Mouse (Mus musculus): Measurements from ENCODE around the gene Cobl. TPM values are rescaled to one million over a fixed set of nuclear protein-coding genes. Genes with fewer than 3 reads are reported as not detected.

Gene Cobl
- total and polyA plus RNA-seq, 3 experiments = 13.2 to 18.0 (median 14.7) TPM

DNA sequence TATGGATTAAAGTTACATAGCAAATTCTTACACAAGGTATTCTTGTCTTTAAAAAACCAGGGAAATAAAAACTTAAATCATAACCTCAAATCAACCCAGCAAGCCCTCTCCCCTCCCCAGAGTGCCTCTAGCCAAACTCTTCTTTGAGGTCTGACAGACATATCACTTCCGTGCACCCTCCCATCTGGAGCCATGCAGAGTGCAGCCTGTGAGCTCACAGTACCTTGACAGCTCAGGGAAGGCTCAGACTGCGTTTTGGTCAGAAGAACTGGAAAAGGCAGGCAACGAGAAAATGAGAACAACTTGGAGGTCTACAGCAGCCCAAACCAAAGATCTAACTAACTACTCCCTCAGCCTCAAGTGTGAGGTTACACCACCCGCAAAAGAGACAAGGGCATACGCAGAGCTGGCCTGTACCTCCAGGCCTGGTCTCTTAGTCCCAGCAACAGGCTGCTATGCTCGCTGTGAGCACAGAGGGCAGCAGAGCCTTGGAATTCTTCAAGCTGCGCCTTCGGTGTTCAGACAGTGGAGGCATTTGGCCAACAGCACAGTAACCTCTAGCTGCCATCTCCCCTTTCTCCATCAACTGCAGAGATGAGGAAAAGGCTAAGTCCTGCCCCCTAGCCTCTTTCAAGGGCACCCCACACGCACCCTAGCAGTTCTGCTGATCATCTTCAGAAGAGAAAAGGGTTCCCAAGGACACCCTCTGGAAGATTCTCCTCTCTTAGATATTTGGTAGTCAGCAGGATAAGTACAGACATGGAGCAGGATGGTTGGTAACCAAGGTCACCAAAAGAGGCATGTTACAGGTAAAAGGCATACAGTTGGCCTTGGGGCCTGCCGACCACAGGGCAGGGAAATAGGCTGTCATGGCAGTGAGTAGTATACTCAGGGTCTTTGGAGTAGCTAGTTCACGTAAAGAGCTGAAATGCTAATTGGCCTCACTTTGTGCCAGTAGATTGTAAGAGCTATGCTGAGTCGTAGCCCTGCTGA is 91.4 kb downstream of the Cobl start:
- Histone ChIP-seq H3K27me3 (ENCODE audit: control insufficient read depth, insufficient read depth, low read length) (no peaks in the 10 kb centered on the region), H3K4me3 (no peak overlapping the region), H3K27ac (no peak overlapping the region), H3K9ac (ENCODE audit: low read depth, low read length) (no peak overlapping the region), H3K79me2 (replicated peaks; ENCODE audit: control insufficient read depth, insufficient read depth, low read length) (no peaks in the 10 kb centered on the region), H3K4me1 (ENCODE audit: control insufficient read depth, insufficient read depth, low read length) (no peaks in the 10 kb centered on the region), H3K36me3 (ENCODE audit: control insufficient read depth, insufficient read depth, low read length) (no peaks in the 10 kb centered on the region)
- TF ChIP-seq CTCF (IDR thresholded peaks at IDR 0.05) (0 out of 2 replicates have a peak, but pooled peaks have one; percentile 99), POLR2A (IDR thresholded peaks at IDR 0.05; ENCODE audit: insufficient read depth, low read depth, low read length) (no peak), EP300 (IDR thresholded peaks at IDR 0.05; ENCODE audit: insufficient read depth, low read depth, low read length) (peak; percentile 61; the same call in 1 of the 2 replicates)
- intact Hi-C loops (cut with DNase I) = loop anchor here (1.0 to 5.0 kb wide), 3 partner anchors 159 to 184 kb away; no protein-coding TSS in a partner anchor
- 37% methylated on average over 12 of the region's 12 CpGs for WGBS
- peak; percentile 71 to 83 for DNase-seq

DNA sequence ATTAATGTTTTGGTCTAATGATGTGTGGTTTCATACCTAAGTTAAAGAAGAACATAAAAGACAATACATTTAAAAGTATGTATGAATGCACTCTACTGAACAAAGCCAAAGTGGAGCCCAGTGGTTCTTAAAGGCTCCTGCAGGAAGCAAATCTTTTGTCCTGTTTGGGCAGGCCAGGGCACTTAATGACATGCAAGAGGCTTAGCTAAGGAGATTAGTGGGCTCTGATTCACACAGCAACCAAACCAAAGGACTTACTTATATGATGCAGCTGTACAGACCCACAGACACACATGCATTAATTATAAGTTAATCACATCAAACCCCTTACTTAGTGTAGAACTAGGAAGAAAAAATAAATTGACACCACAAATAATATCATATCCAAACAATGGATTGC is 93.8 kb downstream of the Cobl start:
- TF ChIP-seq POLR2A (IDR thresholded peaks at IDR 0.05; ENCODE audit: insufficient read depth, low read depth, low read length) (no peak), EP300 (IDR thresholded peaks at IDR 0.05; ENCODE audit: insufficient read depth, low read depth, low read length) (no peak), CTCF (IDR thresholded peaks at IDR 0.05) (no peak)
- no peak overlapping the region for H3K9ac ChIP-seq (ENCODE audit: low read depth, low read length)
- H3K36me3 ChIP-seq (ENCODE audit: control insufficient read depth, insufficient read depth, low read length) = no peaks in the 10 kb centered on the region; the same call in 1 of the 2 replicates
- H3K27ac ChIP-seq = no peak overlapping the region
- H3K4me1 ChIP-seq (ENCODE audit: control insufficient read depth, insufficient read depth, low read length) = peaks cover 2% of the 10 kb centered on the region
- no peak for DNase-seq
- H3K79me2 ChIP-seq (replicated peaks; ENCODE audit: control insufficient read depth, insufficient read depth, low read length) = no peaks in the 10 kb centered on the region
- intact Hi-C loops (cut with DNase I) = loop anchor here (5.0 kb wide), 1 partner anchor 186 kb away; no protein-coding TSS in a partner anchor
- no peaks in the 10 kb centered on the region for H3K27me3 ChIP-seq (ENCODE audit: control insufficient read depth, insufficient read depth, low read length)
- H3K4me3 ChIP-seq = no peak overlapping the region

DNA sequence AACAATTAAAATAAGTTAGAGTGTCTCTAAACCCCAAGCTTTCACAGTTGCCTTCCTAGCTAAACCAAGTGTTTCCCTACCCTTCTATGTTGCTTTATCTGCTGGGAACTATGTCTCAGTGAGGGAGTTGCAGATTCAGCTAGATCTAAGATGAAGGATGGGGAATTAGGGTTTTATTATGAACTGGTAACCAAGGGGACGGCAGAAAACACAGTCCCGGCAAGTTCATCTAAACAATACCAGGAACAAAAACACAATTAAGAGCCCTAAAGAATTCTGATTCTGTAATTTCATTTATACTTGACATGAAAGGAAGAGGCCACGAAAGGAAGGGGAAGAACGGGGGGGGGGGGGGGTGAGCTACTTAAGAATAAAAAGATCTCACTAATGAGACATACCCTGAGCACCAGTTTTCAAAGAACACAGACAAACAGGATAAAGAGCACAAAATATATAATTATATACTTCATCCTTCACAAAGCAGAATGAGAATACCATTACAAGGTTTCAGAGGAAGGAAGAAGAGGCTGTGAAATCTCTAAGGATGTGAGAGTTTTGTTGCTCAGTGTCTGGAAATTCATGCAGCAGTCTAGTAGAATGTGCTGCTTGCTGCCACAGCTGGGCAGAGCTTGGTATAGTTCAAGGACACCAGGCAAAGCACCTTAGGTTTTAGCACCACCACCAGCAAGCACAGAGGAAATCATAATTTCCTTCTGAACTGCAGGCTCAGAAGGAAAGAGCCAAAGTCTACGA is 97.2 kb downstream of the Cobl start:
- Histone ChIP-seq H3K4me1 (ENCODE audit: control insufficient read depth, insufficient read depth, low read length) (peaks cover 2% of the 10 kb centered on the region), H3K27ac (peak overlapping the region; percentile 61), H3K36me3 (ENCODE audit: control insufficient read depth, insufficient read depth, low read length) (no peaks in the 10 kb centered on the region; the same call in 1 of the 2 replicates), H3K9ac (ENCODE audit: low read depth, low read length) (no peak overlapping the region), H3K79me2 (replicated peaks; ENCODE audit: control insufficient read depth, insufficient read depth, low read length) (no peaks in the 10 kb centered on the region), H3K4me3 (no peak overlapping the region), H3K27me3 (ENCODE audit: control insufficient read depth, insufficient read depth, low read length) (no peaks in the 10 kb centered on the region)
- DNase-seq = no peak
- intact Hi-C loops (cut with DNase I) = no loop called here
- TF ChIP-seq POLR2A (IDR thresholded peaks at IDR 0.05; ENCODE audit: insufficient read depth, low read depth, low read length) (no peak), CTCF (IDR thresholded peaks at IDR 0.05) (0 out of 2 replicates have a peak, but pooled peaks have one; percentile 16)
- 42% methylated on average over 5 of the region's 5 CpGs for WGBS

DNA sequence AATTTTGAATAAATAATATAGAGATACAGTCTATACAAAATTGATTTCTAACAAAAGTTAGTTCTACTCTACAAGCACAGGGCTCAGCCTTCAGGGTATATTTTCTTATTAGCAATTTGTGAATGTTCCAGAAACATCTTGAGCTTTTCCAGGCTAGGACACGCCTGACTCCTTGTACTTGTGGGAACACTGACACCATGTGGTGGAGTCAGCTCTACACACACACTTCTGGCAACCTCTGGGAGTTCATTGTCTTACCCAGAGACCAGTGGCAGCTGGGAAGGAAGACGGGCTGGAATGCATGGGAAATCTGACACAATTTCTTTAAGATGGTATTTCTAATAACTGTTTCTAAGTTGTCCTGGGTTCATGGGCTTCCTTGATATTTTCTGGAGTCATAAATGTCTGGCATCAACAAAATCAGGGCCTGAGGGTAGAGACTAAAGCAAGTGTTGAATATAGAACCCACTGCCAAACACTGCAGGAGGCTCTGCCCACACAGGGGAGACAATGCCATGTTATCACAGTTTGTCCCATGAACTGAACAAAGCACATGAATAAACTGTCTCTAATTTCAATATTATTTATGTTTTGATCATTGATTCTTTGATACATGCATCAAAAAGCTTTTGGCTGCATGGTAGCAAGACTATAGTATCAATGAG is 105.3 kb downstream of the Cobl start:
- no peaks in the 10 kb centered on the region for H3K79me2 ChIP-seq (replicated peaks; ENCODE audit: control insufficient read depth, insufficient read depth, low read length)
- DNase-seq = peak; percentile 57 to 70
- H3K4me1 ChIP-seq (ENCODE audit: control insufficient read depth, insufficient read depth, low read length) = peaks cover 8% of the 10 kb centered on the region
- no peak overlapping the region for H3K9ac ChIP-seq (ENCODE audit: low read depth, low read length)
- peak overlapping the region; percentile 58 for H3K27ac ChIP-seq
- TF ChIP-seq POLR2A (IDR thresholded peaks at IDR 0.05; ENCODE audit: insufficient read depth, low read depth, low read length) (no peak), CTCF (IDR thresholded peaks at IDR 0.05) (peak; percentile 96), EP300 (IDR thresholded peaks at IDR 0.05; ENCODE audit: insufficient read depth, low read depth, low read length) (peak; percentile 99)
- intact Hi-C loops (cut with DNase I) = loop anchor here (1.0 to 5.0 kb wide), 4 partner anchors 45 to 539 kb away; no protein-coding TSS in a partner anchor
- no peaks in the 10 kb centered on the region for H3K27me3 ChIP-seq (ENCODE audit: control insufficient read depth, insufficient read depth, low read length)
- H3K36me3 ChIP-seq (ENCODE audit: control insufficient read depth, insufficient read depth, low read length) = 0 out of 2 replicates have a peak, but pooled peaks cover 2% of the 10 kb centered on the region
- no peak overlapping the region for H3K4me3 ChIP-seq
- 16% methylated on average over 2 of the region's 2 CpGs for WGBS

- no peak overlapping the region for H3K9ac ChIP-seq (ENCODE audit: low read depth, low read length)
- H3K27ac ChIP-seq = peak overlapping the region; percentile 58; the same call in 1 of the 2 replicates
- peaks cover 8% of the 10 kb centered on the region for H3K4me1 ChIP-seq (ENCODE audit: control insufficient read depth, insufficient read depth, low read length)
- H3K36me3 ChIP-seq (ENCODE audit: control insufficient read depth, insufficient read depth, low read length) = 0 out of 2 replicates have a peak, but pooled peaks cover 2% of the 10 kb centered on the region
- no peak for DNase-seq
- intact Hi-C loops (cut with DNase I) = loop anchor here (1.0 to 5.0 kb wide), 4 partner anchors 44 to 538 kb away; no protein-coding TSS in a partner anchor
- H3K27me3 ChIP-seq (ENCODE audit: control insufficient read depth, insufficient read depth, low read length) = no peaks in the 10 kb centered on the region
- TF ChIP-seq POLR2A (IDR thresholded peaks at IDR 0.05; ENCODE audit: insufficient read depth, low read depth, low read length) = no peak
- TF ChIP-seq CTCF (IDR thresholded peaks at IDR 0.05) = no peak
- TF ChIP-seq EP300 (IDR thresholded peaks at IDR 0.05; ENCODE audit: insufficient read depth, low read depth, low read length) = no peak
- no peak overlapping the region for H3K4me3 ChIP-seq
- H3K79me2 ChIP-seq (replicated peaks; ENCODE audit: control insufficient read depth, insufficient read depth, low read length) = no peaks in the 10 kb centered on the region
- WGBS = 59% methylated on average over 4 of the region's 4 CpGs
Observed at GRCm38 (mm10) chr11:12358602-12359001, 106.2 kb downstream of the Cobl start.

Measured in heart, adult 2 months (tissue).